Mouse (Mus musculus) lung, adult 2 months (tissue): Measurements from ENCODE around the gene Snx29. TPM values are rescaled to one million over a fixed set of nuclear protein-coding genes. Genes with fewer than 3 reads are reported as not detected.

Source experiments
- DNase-seq: peaks from one replicate; pipeline ENCODE4 v3.0.0; 2022
- H3K4me1 ChIP-seq: fragments of 200-500 bp; 2 replicates; pipeline ENCODE4 v1.6.1; 2011; ENCODE audit warnings: low read length; ENCODE audit not compliant: control insufficient read depth, insufficient read depth
- H3K4me3 ChIP-seq: fragments of 200-500 bp; replicated peaks from 2 replicates; pipeline ENCODE3; 2011; ENCODE audit warnings: low read depth, mild to moderate bottlenecking, control low read depth, low read length; ENCODE audit errors: extremely low read depth
- CTCF ChIP-seq: fragments of 200-500 bp; IDR thresholded peaks from 2 replicates; pipeline ENCODE4 v1.5.1; 2011; ENCODE audit warnings: mild to moderate bottlenecking, low read length, control low read depth; ENCODE audit not compliant: insufficient read depth
- POLR2A ChIP-seq: fragments of 200-500 bp; IDR thresholded peaks from 2 replicates; pipeline ENCODE4 v1.6.1; 2011; ENCODE audit warnings: low read depth, mild to moderate bottlenecking, control low read depth, low read length, borderline replicate concordance; ENCODE audit errors: extremely low read depth
- WGBS: fragments of 180-500 bp; shearing (Covaris S2); methylation state at CpG from one replicate; pipeline ENCODE4 v1.1.7; 2018; 5-methylcytosine and 5-hydroxymethylcytosine counted together
- polyA plus RNA-seq: library from polyadenylated mRNA; depleted of rRNA; stranded (reverse); fragments of >200 nt; gene quantifications from 2 replicates; pipeline ENCODE4 v1.2.3, GENCODE M21; 2012

Snx29 gene
- polyA plus RNA-seq, 1 experiment, result 10.6 TPM

DNA sequence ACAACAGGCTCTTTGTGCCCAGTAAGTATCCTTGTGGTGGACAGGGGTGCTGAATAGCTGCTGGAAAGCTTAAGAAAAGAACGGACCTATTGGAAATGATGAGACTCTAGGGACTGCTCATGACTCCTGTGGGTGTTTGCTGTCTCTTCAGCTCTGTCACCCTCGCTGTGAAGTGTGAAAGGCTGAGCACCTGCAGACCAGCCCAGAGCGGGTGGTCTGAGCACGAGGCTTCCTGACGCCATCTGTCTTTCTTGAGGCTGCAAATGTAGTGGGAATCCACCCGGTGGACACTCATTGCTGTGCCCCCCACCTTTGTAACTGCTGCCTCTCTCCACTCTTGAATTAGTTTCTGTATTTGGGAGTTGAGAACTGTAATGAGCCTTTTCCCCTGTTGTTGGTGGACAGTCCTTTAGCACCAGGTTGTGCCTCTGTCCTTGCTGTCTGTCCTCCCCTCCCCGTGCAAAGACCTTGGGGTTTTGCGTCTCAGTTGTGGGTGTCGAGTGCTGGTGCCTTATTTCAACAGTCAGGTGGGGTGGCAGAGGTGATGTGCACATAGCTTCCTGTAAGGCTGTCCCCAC lies 101.9 kb downstream of the Snx29 start:
- TF ChIP-seq CTCF (no peak), POLR2A (no peak)
- WGBS, result 86% methylated on average over 9 of the region's 9 CpGs
- Histone ChIP-seq H3K4me1 (peaks cover 5% of the 10 kb centered on the region; the same call in 1 of the 2 replicates), H3K4me3 (no peak overlapping the region)
- DNase-seq, result no peak

DNA sequence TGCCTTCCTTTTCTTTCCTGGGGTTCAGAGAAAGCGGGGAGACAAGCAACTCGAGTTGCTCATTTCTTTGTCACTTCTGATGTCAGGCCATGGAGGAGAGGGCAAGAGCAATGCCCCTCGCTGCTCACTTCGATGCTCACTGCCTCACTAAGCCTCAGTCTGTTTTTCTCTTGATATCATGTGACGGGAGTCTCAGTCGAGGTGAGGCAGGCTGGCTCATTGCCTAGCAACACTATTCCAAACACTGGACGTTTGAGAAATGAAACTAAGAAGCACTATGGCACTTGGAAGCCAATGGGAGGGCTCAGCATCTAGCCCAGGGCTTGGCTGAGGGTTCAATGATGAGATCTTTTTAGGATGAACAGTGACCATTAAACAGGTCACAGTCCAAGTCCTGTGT lies 102.6 kb downstream of the Snx29 start:
- WGBS, result 42% methylated on average over 7 of the region's 7 CpGs
- H3K4me1 ChIP-seq, result peaks cover 5% of the 10 kb centered on the region; the same call in 1 of the 2 replicates
- TF ChIP-seq POLR2A, result no peak
- no peak for TF ChIP-seq CTCF
- no peak overlapping the region for H3K4me3 ChIP-seq
- no peak for DNase-seq

DNA sequence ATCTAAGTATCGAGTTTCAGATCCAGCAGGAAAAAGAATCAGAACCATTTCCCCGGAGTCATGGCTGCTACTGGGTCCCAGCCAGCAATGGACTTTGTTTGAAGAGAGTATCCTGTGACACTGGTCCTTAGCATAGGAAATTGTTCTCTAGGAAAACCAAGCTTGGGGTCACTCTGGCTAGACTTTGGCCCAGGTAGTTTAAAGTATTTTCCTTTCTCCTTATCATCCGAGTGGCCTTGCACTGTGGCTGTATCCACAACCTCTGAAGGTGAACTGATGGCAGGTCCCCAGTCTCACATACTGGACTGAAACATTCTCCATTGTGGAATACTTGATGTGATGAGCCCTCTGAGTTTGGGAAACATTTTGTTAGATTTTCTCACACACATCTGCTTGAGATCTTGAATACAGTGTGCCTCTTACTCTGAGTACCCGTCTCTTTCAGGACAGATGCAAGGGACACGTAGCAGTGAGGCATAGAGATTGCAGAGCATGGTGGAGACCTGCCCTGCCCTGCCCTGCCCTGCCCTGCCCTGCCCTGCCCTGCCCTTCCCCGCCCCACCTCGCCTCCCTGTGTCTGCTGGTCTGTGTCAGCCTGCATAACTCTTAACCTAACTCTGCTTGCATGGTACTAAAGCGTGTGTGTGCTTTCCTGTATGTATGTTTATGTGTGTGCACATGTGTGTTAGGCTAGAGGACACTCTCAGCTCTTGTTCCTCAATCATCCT lies 104.3 kb downstream of the Snx29 start:
- DNase-seq, result no peak
- TF ChIP-seq POLR2A (no peak), CTCF (no peak)
- H3K4me3 ChIP-seq, result no peak overlapping the region
- WGBS, result 76% methylated on average over 8 of the region's 8 CpGs
- peaks cover 5% of the 10 kb centered on the region; the same call in 1 of the 2 replicates for H3K4me1 ChIP-seq

DNA sequence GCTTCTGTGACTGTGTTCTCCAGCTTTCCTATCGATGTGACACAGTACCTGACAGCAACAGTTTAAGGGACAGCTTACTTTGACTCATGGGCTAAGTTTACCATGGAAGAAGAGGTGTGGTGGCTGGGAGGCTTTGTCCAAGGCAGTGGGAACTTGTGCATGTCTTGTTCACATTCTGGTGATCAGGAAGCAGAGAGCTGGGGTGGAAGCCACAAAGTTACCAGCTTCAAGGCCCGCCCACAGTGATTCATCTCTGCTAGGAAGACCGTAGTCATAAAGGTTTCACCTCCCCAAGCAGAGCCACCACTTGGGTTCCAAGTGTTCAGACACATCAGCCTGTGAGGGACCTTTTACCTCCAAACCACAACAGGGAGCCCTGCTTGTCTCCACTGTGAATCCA lies 107.1 kb downstream of the Snx29 start:
- Histone ChIP-seq H3K4me1 (peaks cover 5% of the 10 kb centered on the region; the same call in 1 of the 2 replicates), H3K4me3 (no peak overlapping the region)
- DNase-seq, result no peak
- TF ChIP-seq CTCF, result no peak
- no peak for TF ChIP-seq POLR2A
- 85% methylated on average over 3 of the region's 3 CpGs for WGBS

DNA sequence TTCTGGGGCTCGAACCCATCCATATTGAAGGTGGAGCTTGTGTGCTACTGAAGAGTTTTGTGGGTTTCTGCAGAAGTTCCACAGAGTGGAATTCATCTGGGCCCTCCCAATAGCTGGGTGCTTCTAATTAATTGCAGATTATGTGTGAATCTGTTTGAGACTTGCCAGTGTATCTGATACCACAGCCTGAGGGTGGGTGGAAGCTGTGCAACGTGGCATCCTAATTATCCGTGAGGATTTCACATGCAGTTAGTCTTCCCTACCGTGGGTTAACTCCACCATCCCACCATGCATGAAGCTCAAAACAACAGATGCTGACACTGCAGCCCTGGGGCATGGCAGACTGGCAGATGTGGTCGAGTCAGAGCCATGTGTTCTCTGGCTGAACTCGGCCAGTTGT lies 107.8 kb downstream of the Snx29 start:
- TF ChIP-seq POLR2A, result no peak
- WGBS, result 89% methylated on average over 6 of the region's 6 CpGs
- DNase-seq, result no peak
- H3K4me3 ChIP-seq, result no peak overlapping the region
- H3K4me1 ChIP-seq, result 0 out of 2 replicates have a peak, but pooled peaks cover 2% of the 10 kb centered on the region

GRCm38 (mm10) chr16:11433779-11434178 lies 111.1 kb downstream of the Snx29 start:
- H3K4me3 ChIP-seq, result no peak overlapping the region
- DNase-seq, result no peak
- H3K4me1 ChIP-seq, result peaks cover 6% of the 10 kb centered on the region; the same call in 1 of the 2 replicates
- TF ChIP-seq POLR2A (no peak), CTCF (no peak)

DNA sequence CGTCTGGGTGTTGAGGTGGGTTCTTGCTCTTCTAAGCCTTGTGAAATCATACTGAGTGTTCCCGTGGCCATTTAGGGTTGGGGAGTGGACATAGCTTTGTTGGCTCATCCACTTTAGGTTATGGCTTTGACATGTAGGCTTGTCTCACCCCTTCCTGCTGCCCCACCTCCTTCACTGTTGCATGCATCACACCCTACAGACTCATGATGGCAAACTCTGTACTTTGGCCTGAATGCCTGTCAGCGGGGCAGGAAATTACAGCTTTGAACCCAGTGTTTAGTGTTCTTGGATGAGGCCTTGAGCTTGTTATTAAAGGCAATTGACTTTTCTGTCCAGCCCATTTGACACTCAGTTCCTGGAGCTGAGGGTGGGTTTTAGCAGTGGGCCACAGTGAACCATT lies 114.9 kb downstream of the Snx29 start:
- Histone ChIP-seq H3K4me3 (no peak overlapping the region), H3K4me1 (peaks cover 10% of the 10 kb centered on the region; the same call in 1 of the 2 replicates)
- no peak for TF ChIP-seq CTCF
- TF ChIP-seq POLR2A, result no peak
- no peak for DNase-seq
- WGBS, result 71% methylated on average over 3 of the region's 3 CpGs

DNA sequence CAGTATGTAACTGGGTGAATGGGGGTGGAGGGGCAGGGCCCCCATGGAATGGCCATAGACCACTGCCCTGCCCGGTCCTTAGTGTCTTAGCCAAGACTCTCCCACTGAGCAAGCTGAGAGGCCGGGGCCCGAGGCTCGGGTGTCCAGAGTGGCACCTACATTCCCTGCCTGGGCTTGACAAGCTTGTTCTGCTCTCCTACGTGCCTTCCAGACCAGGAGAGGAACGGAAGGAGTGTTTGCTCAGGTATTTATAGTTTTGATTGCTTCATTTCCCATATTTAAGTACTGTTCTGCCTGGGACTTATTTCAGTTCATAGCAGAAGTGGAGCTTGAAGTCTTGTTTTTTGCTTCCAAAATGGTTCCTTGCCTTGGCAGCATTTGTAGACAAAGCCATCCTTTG lies 116.7 kb downstream of the Snx29 start:
- Histone ChIP-seq H3K4me3 (no peak overlapping the region), H3K4me1 (peaks cover 10% of the 10 kb centered on the region; the same call in 1 of the 2 replicates)
- DNase-seq, result no peak
- TF ChIP-seq CTCF (no peak), POLR2A (peak; percentile 15; the same call in 1 of the 2 replicates)
- WGBS, result 65% methylated on average over 6 of the region's 6 CpGs

DNA sequence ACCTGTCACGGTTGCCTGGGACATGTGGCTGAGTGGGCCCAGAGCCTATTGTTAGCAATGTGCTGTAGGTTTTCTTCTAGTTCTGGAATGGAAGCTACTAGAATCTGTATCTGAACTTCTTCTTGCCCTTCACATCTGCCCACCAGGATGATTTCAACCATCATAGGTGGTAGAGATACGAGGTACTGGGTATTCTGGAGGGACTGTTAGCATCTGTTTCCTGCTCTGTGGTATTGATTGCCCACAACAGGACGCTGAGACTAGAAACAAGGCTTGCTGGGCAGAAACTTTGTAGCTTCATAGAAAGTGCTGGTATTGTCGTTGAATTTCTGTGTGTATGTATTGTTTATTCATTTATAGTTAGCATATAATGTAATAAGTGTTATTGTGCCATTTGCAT lies 118.9 kb downstream of the Snx29 start:
- 69% methylated on average over 4 of the region's 4 CpGs for WGBS
- no peak for DNase-seq
- peaks cover 10% of the 10 kb centered on the region; the same call in 1 of the 2 replicates for H3K4me1 ChIP-seq

GRCm38 (mm10) chr16:11442534-11442933 lies 119.8 kb downstream of the Snx29 start:
- H3K4me1 ChIP-seq, result peaks cover 10% of the 10 kb centered on the region; the same call in 1 of the 2 replicates
- no peak overlapping the region for H3K4me3 ChIP-seq
- DNase-seq, result no peak
- TF ChIP-seq CTCF, result no peak
- no peak for TF ChIP-seq POLR2A

More for the DNA sequence above, 118.9 kb downstream of the Snx29 start:
- no peak overlapping the region for H3K4me3 ChIP-seq
- TF ChIP-seq CTCF (no peak), POLR2A (no peak)
